8 mouse cellular contexts compared by ENCODE assay signal in genomic region chr6:118593377-118594061, GRCm38 (mm10). TPM values are rescaled to one million over a fixed set of nuclear protein-coding genes. Genes with fewer than 3 reads are reported as not detected.
DNase-seq lines count a peak whose midpoint lies in the region; ATAC-seq lines count a peak whose summit lies in the region.

No protein-coding gene starts in this region.

- no peak overlapping the region for H3K27ac ChIP-seq in limb, embryonic 10.5 days

- 2% methylated on average over 34 of the region's 34 CpGs for WGBS in limb, embryonic 10.5 days

- peak; percentile 29 for DNase-seq in adrenal gland, adult 2 months
- no peak for DNase-seq in adrenal gland, adult 8-10 months
- DNase-seq in adrenal gland, postnatal 25 days = peak; percentile 25
- DNase-seq in limb, embryonic 10.5 days (ENCODE audit: low spot score) = peak; percentile 61
- peak; percentile 45 for DNase-seq in mesoderm, embryonic 11.5 days (ENCODE audit: low read depth, low spot score)
- no peak for DNase-seq in right cerebral cortex, adult 2 months (ENCODE audit: low spot score in 2 of 2)
- DNase-seq in layer of hippocampus, adult 9-10 months (ENCODE audit: low spot score) = no peak

- peaks cover 53% of the 10 kb centered on the region for H3K27me3 ChIP-seq in limb, embryonic 10.5 days (ENCODE audit: low read depth, poor library complexity, severe bottlenecking)

- H3K9me3 ChIP-seq in limb, embryonic 10.5 days (replicated peaks) = no peaks in the 10 kb centered on the region

- H3K4me1 ChIP-seq in limb, embryonic 10.5 days = peaks cover 18% of the 10 kb centered on the region

- ATAC-seq in hematopoietic stem cell, adult 5-6 weeks (replicated peaks in 1 of 2; ENCODE audit: insufficient read depth in 1 of 2, low FRiP score in 2 of 2, low TSS enrichment in 1 of 2, low read depth in 1 of 2, poor library complexity in 2 of 2, severe bottlenecking in 2 of 2) = peak; percentile 60 to 83

- peak overlapping the region; percentile 50 for H3K4me3 ChIP-seq in limb, embryonic 10.5 days

- peaks cover 26% of the 10 kb centered on the region for H3K36me3 ChIP-seq in limb, embryonic 10.5 days

RNA-seq across cellular contexts. Expression of gene Ankrd26, which starts 31.5 kb away (rescaled TPM):
- total RNA-seq in adrenal gland, adult 2 months (2021) = 1 to 10 TPM; 2.6 to 4.5 TPM
- 0.22 TPM in 2 replicates for polyA plus RNA-seq in adrenal gland, adult 2 months (2012; rRNA removed)
- 1 to 10 TPM; 4.3 to 8.4 (median 6.1) TPM for total RNA-seq in adrenal gland, adult 8-10 months (2022)
- 5.5 and 6.8 TPM in 2 replicates for total RNA-seq in adrenal gland, postnatal 25 days (2021)
- total RNA-seq in hematopoietic stem cell, adult 5-6 weeks (2017) = 19.5 and 21.1 TPM in 2 replicates
- polyA plus RNA-seq in limb, embryonic 10.5 days (2016; fragmentation: Nextera tagmentation; extraction: Ambion mirVana) = 13.8 and 18.5 TPM in 2 replicates

Comparison
In these comparisons a context has a peak if more than half of its experiments do, and no peak if none do; other contexts are left out.
1. DNase-seq: peak in adrenal gland, adult 2 months (single experiment), adrenal gland, postnatal 25 days (single experiment), limb, embryonic 10.5 days (single experiment) and mesoderm, embryonic 11.5 days (single experiment); none in adrenal gland, adult 8-10 months (single experiment), right cerebral cortex, adult 2 months (0 of 2) and layer of hippocampus, adult 9-10 months (single experiment).